Mouse (Mus musculus) ES-E14 (cell line): ENCODE data around the gene Exoc6.

ENCODE experiments used
- CHD2 ChIP-seq: IDR thresholded peaks from 2 replicates; pipeline ENCODE4 v1.6.1; 2014; ENCODE audit warnings: mild to moderate bottlenecking, low read depth, low read length, inconsistent platforms
- HCFC1 ChIP-seq: IDR thresholded peaks from 2 replicates; pipeline ENCODE4 v1.6.1; 2012; ENCODE audit warnings: low read length, inconsistent platforms, borderline replicate concordance; ENCODE audit not compliant: insufficient read depth
- MAFK ChIP-seq: IDR thresholded peaks from 2 replicates; pipeline ENCODE4 v1.6.1; 2014; ENCODE audit warnings: mild to moderate bottlenecking, low read depth, low read length, inconsistent platforms; ENCODE audit not compliant: insufficient read depth
- ZC3H11A ChIP-seq: IDR thresholded peaks from 2 replicates; pipeline ENCODE4 v1.6.1; 2012; ENCODE audit warnings: low read depth, mild to moderate bottlenecking, inconsistent platforms, low read length, borderline replicate concordance
- ZNF384 ChIP-seq: IDR thresholded peaks from 2 replicates; pipeline ENCODE4 v1.6.1; 2012; ENCODE audit warnings: low read depth, low read length, inconsistent platforms

- TF ChIP-seq HCFC1: no peak
- TF ChIP-seq CHD2: no peak
- no peak for TF ChIP-seq ZNF384
- TF ChIP-seq MAFK: no peak
- TF ChIP-seq ZC3H11A: no peak
Observed at GRCm38 (mm10) chr19:37673393-37673792, 123.2 kb downstream of the Exoc6 start.
